Mouse (Mus musculus): ENCODE results near the gene Fam180a. TPM values are rescaled to one million over a fixed set of nuclear protein-coding genes. Genes with fewer than 3 reads are reported as not detected.

The Fam180a gene
- polyA plus RNA-seq, 1 experiment, result not detected

DNA sequence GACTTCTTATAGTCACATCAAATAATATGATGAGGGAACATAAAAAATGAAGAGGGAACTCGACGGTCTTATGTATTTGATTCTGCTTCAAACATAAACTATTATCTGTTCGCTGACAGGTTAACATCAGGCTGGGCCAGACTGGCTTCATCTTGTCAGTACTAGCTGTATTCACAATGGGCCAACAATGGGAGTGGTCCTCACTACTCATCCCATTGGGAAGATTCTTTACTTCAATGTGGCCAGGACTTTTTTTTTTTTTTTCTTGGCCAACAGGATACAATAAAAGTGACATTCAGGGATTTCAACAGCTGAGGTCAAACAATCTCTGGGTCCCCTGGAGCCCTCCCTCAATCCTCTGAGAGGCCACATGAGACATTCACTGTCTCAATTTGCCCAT is 25.9 kb upstream of the Fam180a start:
- no peaks in the 10 kb centered on the region for H3K4me1 ChIP-seq (ENCODE audit: control insufficient read depth, insufficient read depth, low read length)
- TF ChIP-seq POLR2A (IDR thresholded peaks at IDR 0.05; ENCODE audit: borderline replicate concordance, low read depth, low read length) (no peak), CTCF (IDR thresholded peaks at IDR 0.05; ENCODE audit: low read depth, low read length) (no peak)
- H3K4me3 ChIP-seq (ENCODE audit: insufficient read depth, low read length), result no peak overlapping the region
- no peak overlapping the region for H3K27ac ChIP-seq (ENCODE audit: insufficient read depth, low read depth, low read length)

DNA sequence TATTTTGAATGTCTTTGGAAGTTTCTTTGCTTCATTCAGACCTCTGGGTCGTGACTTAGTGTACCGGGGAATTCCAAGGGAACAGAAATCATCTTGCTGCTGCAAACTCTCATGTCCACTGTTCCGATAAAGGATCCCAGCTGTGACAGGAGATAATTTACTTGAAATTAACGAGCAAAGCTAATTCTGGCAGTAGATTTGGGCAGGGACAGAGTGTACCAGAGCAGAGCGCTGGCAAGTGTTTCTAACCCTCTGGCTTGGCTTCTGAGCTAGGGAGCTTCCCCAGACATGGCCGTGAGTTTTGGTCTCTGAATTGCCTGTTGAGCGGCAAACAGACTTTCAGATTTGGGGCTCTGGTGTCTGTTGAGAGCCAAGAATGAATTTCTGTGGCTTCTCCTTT is 23.8 kb upstream of the Fam180a start:
- no peak for TF ChIP-seq POLR2A (IDR thresholded peaks at IDR 0.05; ENCODE audit: borderline replicate concordance, low read depth, low read length)
- no peak for TF ChIP-seq CTCF (IDR thresholded peaks at IDR 0.05; ENCODE audit: low read depth, low read length)
- Histone ChIP-seq H3K27ac (ENCODE audit: insufficient read depth, low read depth, low read length) (no peak overlapping the region), H3K4me1 (ENCODE audit: control insufficient read depth, insufficient read depth, low read length) (no peaks in the 10 kb centered on the region), H3K4me3 (ENCODE audit: insufficient read depth, low read length) (no peak overlapping the region)

DNA sequence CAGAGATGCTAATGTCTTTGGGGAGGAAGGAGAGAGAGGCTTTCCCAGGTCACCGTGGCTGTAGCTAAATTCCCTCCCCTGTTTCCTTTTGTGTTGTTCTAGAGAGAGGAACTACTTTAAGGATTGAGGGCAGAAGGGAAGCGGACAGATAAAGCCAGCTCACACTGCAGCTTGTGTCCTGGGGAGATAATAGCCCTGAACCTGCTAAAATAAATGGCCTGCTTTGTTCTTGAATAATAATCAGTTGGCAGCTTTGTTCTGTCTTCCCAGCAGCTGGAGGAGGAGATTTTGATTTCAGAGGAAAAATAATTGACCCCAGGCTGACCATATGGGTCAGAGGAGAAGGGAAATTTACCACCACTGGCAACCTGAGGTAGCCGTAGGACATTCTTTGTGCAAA is 12.7 kb upstream of the Fam180a start:
- TF ChIP-seq CTCF (IDR thresholded peaks at IDR 0.05; ENCODE audit: low read depth, low read length), result no peak
- no peak for TF ChIP-seq POLR2A (IDR thresholded peaks at IDR 0.05; ENCODE audit: borderline replicate concordance, low read depth, low read length)
- no peak overlapping the region for H3K27ac ChIP-seq (ENCODE audit: insufficient read depth, low read depth, low read length)
- no peaks in the 10 kb centered on the region for H3K4me1 ChIP-seq (ENCODE audit: control insufficient read depth, insufficient read depth, low read length)
- H3K4me3 ChIP-seq (ENCODE audit: insufficient read depth, low read length), result no peak overlapping the region

DNA sequence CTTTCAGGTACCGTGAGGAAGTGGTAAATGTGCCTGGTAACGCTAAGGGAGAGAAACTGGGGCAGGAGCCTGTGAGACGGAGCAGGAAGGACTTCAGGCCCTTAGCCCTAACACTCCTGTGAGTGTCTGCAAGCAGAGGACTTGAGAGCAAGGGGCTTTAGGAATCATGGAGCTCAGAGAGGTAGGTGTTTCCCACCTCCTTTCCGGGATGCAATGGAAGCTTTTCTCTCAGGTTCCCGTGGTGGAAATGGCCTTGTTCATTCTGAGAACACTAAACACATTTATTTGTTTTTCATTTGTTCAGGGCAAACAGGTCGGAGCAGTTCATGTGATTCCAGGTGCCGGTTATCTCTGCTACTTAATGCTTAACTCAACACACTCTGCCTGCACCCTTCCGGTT is 11.9 kb upstream of the Fam180a start:
- Histone ChIP-seq H3K4me3 (ENCODE audit: insufficient read depth, low read length) (no peak overlapping the region), H3K4me1 (ENCODE audit: control insufficient read depth, insufficient read depth, low read length) (no peaks in the 10 kb centered on the region), H3K27ac (ENCODE audit: insufficient read depth, low read depth, low read length) (no peak overlapping the region)
- TF ChIP-seq CTCF (IDR thresholded peaks at IDR 0.05; ENCODE audit: low read depth, low read length) (no peak), POLR2A (IDR thresholded peaks at IDR 0.05; ENCODE audit: borderline replicate concordance, low read depth, low read length) (no peak)

DNA sequence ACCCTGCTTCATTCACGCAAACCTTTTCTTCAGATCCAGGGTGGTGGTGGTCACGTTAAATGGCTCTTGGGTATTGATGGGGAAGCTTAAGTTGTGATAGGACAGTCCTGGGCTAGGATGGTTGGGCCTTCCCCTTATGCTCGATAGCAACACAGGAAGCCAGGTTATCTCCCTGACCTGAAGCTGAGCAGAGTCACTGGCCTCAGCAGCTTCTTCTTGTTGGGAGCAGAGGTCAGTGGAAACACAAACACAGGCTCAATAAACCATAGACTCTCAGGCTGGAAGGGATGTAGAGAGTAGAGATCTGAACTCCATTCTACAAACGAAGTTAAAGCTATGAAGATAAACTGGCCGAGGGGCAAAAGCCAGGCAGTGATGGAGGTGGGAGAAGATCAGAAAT is 9.5 kb upstream of the Fam180a start:
- TF ChIP-seq POLR2A (IDR thresholded peaks at IDR 0.05; ENCODE audit: borderline replicate concordance, low read depth, low read length) (no peak), CTCF (IDR thresholded peaks at IDR 0.05; ENCODE audit: low read depth, low read length) (no peak)
- Histone ChIP-seq H3K4me1 (ENCODE audit: control insufficient read depth, insufficient read depth, low read length) (no peaks in the 10 kb centered on the region), H3K4me3 (ENCODE audit: insufficient read depth, low read length) (no peak overlapping the region), H3K27ac (ENCODE audit: insufficient read depth, low read depth, low read length) (no peak overlapping the region)

DNA sequence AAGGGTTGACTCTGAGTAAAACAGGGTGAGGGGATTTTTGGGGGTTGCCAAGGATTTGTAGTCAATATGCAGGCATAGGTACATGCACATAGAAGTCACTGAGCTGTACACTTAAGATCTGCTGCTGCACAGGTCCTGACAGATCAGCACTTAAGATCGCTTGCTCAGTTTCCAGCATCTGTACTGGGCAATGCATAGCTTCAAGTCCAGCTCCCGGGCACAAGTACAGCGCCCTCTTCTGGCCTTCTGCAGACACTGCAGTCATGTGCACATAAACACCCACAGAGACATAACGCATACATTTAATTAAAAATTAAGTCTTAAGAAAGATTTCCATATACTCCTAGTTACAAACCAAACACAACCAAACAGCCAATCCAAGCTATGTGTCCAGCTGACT is 8.3 kb upstream of the Fam180a start:
- Histone ChIP-seq H3K4me3 (ENCODE audit: insufficient read depth, low read length) (no peak overlapping the region), H3K4me1 (ENCODE audit: control insufficient read depth, insufficient read depth, low read length) (no peaks in the 10 kb centered on the region), H3K27ac (ENCODE audit: insufficient read depth, low read depth, low read length) (no peak overlapping the region)
- no peak for TF ChIP-seq POLR2A (IDR thresholded peaks at IDR 0.05; ENCODE audit: borderline replicate concordance, low read depth, low read length)
- TF ChIP-seq CTCF (IDR thresholded peaks at IDR 0.05; ENCODE audit: low read depth, low read length), result peak; percentile 30; the same call in 1 of the 2 replicates

DNA sequence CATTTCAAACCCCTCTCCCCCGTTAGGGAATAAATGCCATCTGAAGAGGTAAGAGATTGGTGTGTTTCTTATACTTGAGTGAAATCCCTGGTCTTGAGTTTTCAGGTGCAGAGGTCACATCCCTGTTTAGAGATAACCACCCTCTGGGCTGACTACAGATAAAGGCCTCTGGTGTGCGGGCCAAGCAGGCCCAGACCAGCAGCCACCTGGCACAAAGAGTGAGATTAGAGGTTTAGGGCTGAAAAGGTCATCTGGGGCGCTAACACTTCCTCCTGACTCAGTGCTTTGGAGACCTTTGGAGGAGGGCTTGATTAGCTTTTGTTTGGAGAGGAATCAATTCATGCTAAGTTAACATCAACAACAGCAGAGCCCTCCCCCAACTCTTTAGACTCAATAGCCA is 7.7 kb upstream of the Fam180a start:
- TF ChIP-seq CTCF (IDR thresholded peaks at IDR 0.05; ENCODE audit: low read depth, low read length) (no peak), POLR2A (IDR thresholded peaks at IDR 0.05; ENCODE audit: borderline replicate concordance, low read depth, low read length) (no peak)
- Histone ChIP-seq H3K27ac (ENCODE audit: insufficient read depth, low read depth, low read length) (no peak overlapping the region), H3K4me3 (ENCODE audit: insufficient read depth, low read length) (no peak overlapping the region), H3K4me1 (ENCODE audit: control insufficient read depth, insufficient read depth, low read length) (no peaks in the 10 kb centered on the region)

DNA sequence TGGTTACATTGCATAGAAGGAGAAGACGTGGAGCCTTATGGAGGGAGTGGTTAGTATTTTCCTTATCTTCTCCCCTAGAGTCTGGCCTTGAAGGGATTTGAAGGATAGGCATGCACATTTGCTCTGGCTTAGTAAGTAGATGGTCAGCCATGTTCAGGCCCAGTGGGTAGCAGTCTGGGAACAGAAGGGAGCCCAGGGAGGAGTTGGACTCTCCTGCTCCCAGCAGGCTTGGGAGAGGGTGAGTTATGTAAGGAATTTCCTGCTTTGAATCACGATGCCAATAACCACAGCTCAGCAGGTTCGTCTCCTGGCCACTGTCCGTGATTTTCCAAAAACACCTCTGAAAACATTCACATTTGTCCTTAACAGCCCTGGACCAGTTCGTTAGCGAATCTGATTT is 4.9 kb upstream of the Fam180a start:
- no peaks in the 10 kb centered on the region for H3K4me1 ChIP-seq (ENCODE audit: control insufficient read depth, insufficient read depth, low read length)
- no peak overlapping the region for H3K27ac ChIP-seq (ENCODE audit: insufficient read depth, low read depth, low read length)
- no peak for TF ChIP-seq POLR2A (IDR thresholded peaks at IDR 0.05; ENCODE audit: borderline replicate concordance, low read depth, low read length)
- no peak for TF ChIP-seq CTCF (IDR thresholded peaks at IDR 0.05; ENCODE audit: low read depth, low read length)
- no peak overlapping the region for H3K4me3 ChIP-seq (ENCODE audit: insufficient read depth, low read length)

DNA sequence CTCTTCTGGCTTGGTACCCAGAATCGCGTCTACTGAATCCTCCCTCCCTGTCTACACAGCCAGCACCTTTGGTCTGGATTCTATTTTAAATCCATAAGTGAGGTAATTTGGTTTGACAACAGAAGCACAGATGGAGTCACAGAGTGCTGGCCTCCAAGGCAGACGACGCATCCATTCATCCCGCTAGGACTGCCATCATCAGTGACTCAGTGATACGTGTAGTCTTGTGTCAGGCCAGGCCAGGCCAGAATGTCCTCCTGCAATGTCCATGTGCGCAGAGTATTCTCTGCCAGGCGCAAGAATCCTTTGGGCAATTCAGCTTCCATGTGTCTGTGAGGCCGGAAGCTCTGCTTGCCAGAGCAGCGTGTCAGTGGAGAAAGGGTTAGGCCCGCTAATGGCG is 4.0 kb upstream of the Fam180a start:
- no peak overlapping the region for H3K4me3 ChIP-seq (ENCODE audit: insufficient read depth, low read length)
- TF ChIP-seq CTCF (IDR thresholded peaks at IDR 0.05; ENCODE audit: low read depth, low read length) (no peak), POLR2A (IDR thresholded peaks at IDR 0.05; ENCODE audit: borderline replicate concordance, low read depth, low read length) (no peak)
- no peaks in the 10 kb centered on the region for H3K4me1 ChIP-seq (ENCODE audit: control insufficient read depth, insufficient read depth, low read length)
- no peak overlapping the region for H3K27ac ChIP-seq (ENCODE audit: insufficient read depth, low read depth, low read length)

DNA sequence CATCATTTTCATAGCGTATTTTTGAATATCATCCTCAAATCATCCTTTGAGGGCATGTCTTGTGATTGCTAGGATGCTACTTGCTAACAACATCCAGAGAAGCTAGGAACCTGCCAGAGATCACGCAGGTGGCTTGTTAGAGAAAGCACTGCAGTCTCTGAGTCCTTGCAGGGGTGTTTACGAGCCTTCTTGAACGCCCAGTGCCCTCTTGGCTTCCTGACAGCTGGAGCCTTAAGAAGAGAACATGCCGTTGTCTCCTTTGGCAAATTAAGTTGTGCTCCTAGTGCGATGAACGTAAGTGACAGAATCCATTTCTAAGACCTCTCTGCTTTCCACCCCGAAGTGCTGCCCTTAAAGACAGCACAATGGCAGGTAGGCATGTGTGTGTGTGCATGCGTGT is 1.6 kb downstream of the Fam180a start:
- H3K4me3 ChIP-seq (ENCODE audit: insufficient read depth, low read length), result no peak overlapping the region
- no peaks in the 10 kb centered on the region for H3K4me1 ChIP-seq (ENCODE audit: control insufficient read depth, insufficient read depth, low read length)
- TF ChIP-seq CTCF (IDR thresholded peaks at IDR 0.05; ENCODE audit: low read depth, low read length) (no peak), POLR2A (IDR thresholded peaks at IDR 0.05; ENCODE audit: borderline replicate concordance, low read depth, low read length) (no peak)
- H3K27ac ChIP-seq (ENCODE audit: insufficient read depth, low read depth, low read length), result no peak overlapping the region

DNA sequence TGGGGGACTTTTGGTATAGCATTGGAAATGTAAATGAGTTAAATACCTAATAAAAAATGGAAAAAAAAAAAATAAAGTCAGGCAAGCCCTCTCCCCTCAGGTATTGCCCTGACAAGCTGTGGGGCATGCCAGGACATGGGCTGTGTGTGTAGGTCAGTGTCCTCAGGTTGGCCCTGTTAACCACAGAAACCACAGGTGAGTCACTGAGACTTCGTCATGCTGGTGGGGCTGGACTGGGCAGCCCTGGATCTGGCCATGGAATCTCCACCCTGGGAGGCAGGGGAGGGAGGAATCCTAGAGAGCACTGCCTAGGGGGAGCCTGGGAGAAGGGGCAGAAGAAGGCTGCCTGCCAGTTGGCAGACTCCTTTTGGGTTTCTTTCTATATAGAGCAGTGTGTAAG is 2.9 kb downstream of the Fam180a start:
- H3K4me3 ChIP-seq (ENCODE audit: insufficient read depth, low read length), result no peak overlapping the region
- TF ChIP-seq CTCF (IDR thresholded peaks at IDR 0.05; ENCODE audit: low read depth, low read length) (no peak), POLR2A (IDR thresholded peaks at IDR 0.05; ENCODE audit: borderline replicate concordance, low read depth, low read length) (no peak)
- H3K4me1 ChIP-seq (ENCODE audit: control insufficient read depth, insufficient read depth, low read length), result no peaks in the 10 kb centered on the region
- H3K27ac ChIP-seq (ENCODE audit: insufficient read depth, low read depth, low read length), result no peak overlapping the region
